Mouse (Mus musculus) activated CD4-positive, CD25-positive, alpha-beta regulatory T cell, adult 4 months (primary cell): ENCODE data around the gene Npw. TPM values are rescaled to one million over a fixed set of nuclear protein-coding genes. Genes with fewer than 3 reads are reported as not detected.

Source experiments
- ATAC-seq: one replicate; pipeline ENCODE4 v1.8.0; 2017
- polyA plus RNA-seq, 2 experiments: library from polyadenylated mRNA; unstranded; fragments of 100-300 nt; shearing (Covaris generic); gene quantifications; one replicate each; pipeline ENCODE4 v1.2.1; 2017

Npw gene
- under 1 TPM in 1 of 2 experiments, not detected in 1; 0.66 TPM for polyA plus RNA-seq

GRCm38 (mm10) chr17:24658017-24658758 lies at the start of gene Npw:
Gene Npw, minus strand, starts transcription at chr17:24658457.
- ATAC-seq, result no peak

GRCm38 (mm10) chr17:24707801-24708425 lies 49.7 kb upstream of the Npw start:
- ATAC-seq, result peak; percentile 34

- peak; percentile 84 for ATAC-seq
Measured at GRCm38 (mm10) chr17:24706982-24707800, 48.9 kb upstream of the Npw start, which contains the start of gene Tbl3. Gene Tbl3, minus strand, starts transcription at chr17:24707660.

GRCm38 (mm10) chr17:24705821-24706220 lies 47.6 kb upstream of the Npw start:
- no peak for ATAC-seq

GRCm38 (mm10) chr17:24701251-24701650 lies 43.0 kb upstream of the Npw start:
- ATAC-seq, result no peak

GRCm38 (mm10) chr17:24699473-24699872 lies 41.2 kb upstream of the Npw start:
- ATAC-seq, result no peak

GRCm38 (mm10) chr17:24698715-24699114 lies 40.5 kb upstream of the Npw start:
- no peak for ATAC-seq

- ATAC-seq, result no peak
Measured at GRCm38 (mm10) chr17:24697985-24698384, 39.7 kb upstream of the Npw start.

- ATAC-seq, result peak; percentile 78
Measured at GRCm38 (mm10) chr17:24696011-24696697, 37.9 kb upstream of the Npw start, which contains the start of the genes Gfer and Noxo1. Gene Gfer, minus strand, starts transcription at chr17:24696156. Gene Noxo1, plus strand, starts transcription at chr17:24696234.

- ATAC-seq, result no peak
Measured at GRCm38 (mm10) chr17:24695326-24696010, 37.2 kb upstream of the Npw start.

GRCm38 (mm10) chr17:24692385-24692784 lies 34.1 kb upstream of the Npw start:
- ATAC-seq, result no peak

- ATAC-seq, result no peak
Measured at GRCm38 (mm10) chr17:24689251-24690081, 31.2 kb upstream of the Npw start, which contains the start of gene Syngr3. Gene Syngr3, minus strand, starts transcription at chr17:24689955.

- ATAC-seq, result no peak
Measured at GRCm38 (mm10) chr17:24687599-24687998, 29.3 kb upstream of the Npw start.

GRCm38 (mm10) chr17:24687146-24687595 lies 28.9 kb upstream of the Npw start:
- ATAC-seq, result peak; percentile 79

GRCm38 (mm10) chr17:24686514-24686913 lies 28.3 kb upstream of the Npw start:
- no peak for ATAC-seq

- no peak for ATAC-seq
Measured at GRCm38 (mm10) chr17:24677500-24678080, 19.3 kb upstream of the Npw start.

- no peak for ATAC-seq
Measured at GRCm38 (mm10) chr17:24676877-24677276, 18.6 kb upstream of the Npw start.

GRCm38 (mm10) chr17:24676187-24676586 lies 17.9 kb upstream of the Npw start:
- ATAC-seq, result peak; percentile 69

- no peak for ATAC-seq
Measured at GRCm38 (mm10) chr17:24674277-24674676, 16.0 kb upstream of the Npw start.

- no peak for ATAC-seq
Measured at GRCm38 (mm10) chr17:24672141-24672540, 13.9 kb upstream of the Npw start.
